Mouse (Mus musculus) kidney, adult 9 months (tissue): Measurements from ENCODE around the gene Mtch1.
A peak's percentile ranks its signal among the peaks of the same experiment; 100 is the strongest.
"Not testable (repeated sequence)": the region's sequence is repeated elsewhere in the genome, so short reads cannot be mapped to it uniquely, and the experiment has no call there.

ENCODE experiments used
- DNase-seq: peaks from one replicate; pipeline ENCODE4 v3.0.0; 2022

Mtch1 gene

GRCm38 (mm10) chr17:29347645-29348256 is at the start of gene Mtch1:
Gene Mtch1 (minus strand): TSS chr17:29347934.
- DNase-seq: peak; percentile 99

GRCm38 (mm10) chr17:29396821-29397242 is 49.1 kb upstream of the Mtch1 start:
- DNase-seq: peak; percentile 83

DNA sequence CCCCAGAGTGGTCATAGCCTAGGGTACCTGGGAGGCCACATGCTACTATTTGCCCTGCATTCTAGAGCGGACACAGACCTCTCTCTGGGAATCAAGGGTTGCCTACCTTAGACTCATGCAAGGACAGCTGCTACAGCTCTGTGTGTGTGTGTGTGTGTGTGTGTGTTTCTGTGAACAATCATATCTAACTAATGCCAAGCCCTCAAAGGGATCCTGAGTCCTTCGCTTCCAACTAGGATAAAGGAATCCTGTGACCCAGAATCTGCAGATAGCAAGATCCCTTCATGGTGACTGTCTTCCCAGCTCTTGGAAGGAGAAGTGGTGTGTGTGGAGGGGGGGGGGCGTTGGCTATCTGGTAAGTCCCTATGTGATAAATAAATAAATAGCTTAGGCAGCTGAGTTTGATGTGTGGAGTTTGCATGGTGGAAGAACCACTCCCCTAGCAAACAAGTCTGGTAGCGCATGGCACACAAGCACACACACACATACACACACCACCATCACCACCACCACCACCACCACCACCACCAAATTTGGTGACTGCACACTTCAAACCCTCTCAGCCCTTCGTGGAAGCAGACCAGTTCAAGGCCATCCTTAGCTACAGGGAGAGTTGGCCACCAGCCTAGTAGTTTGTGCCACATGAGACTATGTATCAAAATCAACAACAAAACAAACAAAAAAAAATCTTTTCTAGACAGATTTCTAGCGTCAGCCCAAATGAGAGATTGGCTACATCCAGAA is 48.5 kb upstream of the Mtch1 start:
- no peak for DNase-seq

- DNase-seq: peak; percentile 51
These were observed 47.6 kb upstream of the Mtch1 start for GRCm38 (mm10) chr17:29395381-29395780.

DNA sequence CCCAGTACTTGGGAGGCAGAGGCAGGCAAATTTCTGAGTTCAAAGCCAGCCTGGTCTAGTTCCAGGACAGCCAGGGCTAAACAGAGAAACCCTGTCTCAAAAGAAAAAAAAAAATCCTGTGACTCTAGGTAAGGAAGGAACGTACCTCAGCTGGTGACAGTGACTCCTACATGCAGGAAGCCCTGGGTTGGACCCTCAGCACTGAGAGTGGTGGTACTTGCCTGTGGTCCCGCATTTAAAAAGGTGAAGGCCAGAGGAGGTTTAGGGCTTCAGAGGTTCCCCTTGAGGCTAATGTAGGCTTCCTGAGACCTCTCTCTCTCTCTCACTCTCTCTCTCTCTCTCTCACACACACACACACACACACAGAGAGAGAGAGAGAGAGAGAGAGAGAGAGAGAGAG is 47.0 kb upstream of the Mtch1 start:
- DNase-seq: not testable (repeated sequence)

DNA sequence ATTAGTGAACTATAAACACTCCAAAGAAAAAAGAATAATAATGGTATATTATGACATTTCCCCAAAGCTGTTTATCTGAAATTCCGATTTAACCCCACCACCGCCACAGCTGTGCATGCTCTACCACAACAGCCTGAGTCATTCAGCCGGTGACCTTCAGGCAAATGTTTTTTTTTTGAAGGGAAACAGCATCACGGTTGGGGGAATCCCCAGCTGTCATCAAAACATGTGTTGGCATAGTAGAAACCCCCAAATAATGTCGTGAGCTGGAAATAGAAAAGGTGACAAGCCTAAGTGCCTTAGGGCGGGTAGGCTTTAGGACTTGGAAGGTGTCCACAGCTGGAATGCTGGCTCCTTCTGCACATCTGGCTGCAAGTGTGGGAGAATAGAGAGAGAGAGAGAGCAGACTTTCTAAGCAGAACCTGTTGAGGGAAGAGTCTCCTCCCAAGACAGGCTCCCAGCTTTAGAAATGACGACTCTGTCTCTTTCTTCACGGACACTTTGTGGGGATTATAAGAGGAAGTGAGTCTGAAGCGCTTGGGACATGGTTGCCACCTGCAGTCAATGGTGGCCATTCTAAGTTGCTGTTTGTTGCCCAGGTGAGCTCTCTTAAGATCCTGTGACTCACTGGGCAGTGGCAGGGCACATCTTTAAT is 46.5 kb upstream of the Mtch1 start:
- DNase-seq: no peak

DNA sequence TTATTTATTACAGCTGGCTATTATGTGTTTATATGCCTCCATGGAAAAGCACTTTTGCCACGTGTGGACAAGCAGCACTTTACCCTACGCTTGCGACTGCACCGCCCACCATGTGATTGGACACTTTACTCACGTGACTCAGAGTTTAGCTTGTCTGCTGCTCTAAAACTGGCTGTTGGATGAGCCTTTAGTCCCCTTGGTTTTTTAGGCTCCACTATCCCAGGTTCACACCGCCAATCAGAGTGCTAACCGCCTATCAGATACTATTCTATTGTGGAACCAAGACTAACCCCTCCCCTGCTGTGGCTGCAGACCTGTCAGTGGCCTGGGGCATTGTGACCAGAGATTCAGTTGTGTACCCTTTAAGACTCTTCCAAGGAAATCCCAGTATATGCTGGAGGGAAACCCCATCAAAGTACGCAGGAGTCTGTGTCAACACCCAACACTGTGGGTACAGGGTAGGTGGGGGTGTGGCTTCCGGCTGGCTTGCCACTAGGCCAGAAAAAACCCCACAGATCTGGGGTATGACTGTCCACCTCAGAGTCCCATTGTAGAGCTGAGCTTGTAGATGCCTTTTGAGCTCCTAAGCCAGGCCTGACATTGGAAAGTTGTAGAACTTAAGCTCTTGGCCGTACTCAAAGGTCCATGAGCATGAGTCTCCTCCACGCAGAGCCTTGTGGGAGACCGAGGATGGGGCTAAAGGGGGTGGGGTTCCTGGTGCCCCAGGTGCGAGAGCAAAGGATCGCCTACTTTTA is 45.8 kb upstream of the Mtch1 start:
- peak; percentile 33 for DNase-seq

- no peak for DNase-seq
These were observed 43.5 kb upstream of the Mtch1 start for GRCm38 (mm10) chr17:29391280-29391679.

DNA sequence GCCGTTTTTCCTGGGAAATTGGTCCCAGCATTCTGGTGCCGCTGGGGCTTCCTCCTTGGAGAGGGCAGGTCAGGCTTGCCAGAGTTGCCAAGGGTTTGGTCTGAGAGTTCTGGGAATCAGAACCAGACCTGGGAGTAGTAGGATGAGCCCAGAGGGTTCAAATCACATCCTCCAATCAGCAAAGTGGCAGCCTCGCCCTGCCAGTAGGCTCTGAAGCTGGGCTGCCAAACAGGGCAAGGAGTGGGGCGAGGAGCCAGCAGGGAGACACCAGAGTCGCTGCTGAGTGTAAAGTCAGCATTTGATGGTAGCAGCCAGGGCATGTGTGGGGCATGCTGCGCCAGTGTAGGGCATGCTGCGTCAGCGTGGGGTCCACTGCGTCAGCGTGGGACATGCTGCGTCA is 41.2 kb upstream of the Mtch1 start:
- peak; percentile 21 for DNase-seq

DNA sequence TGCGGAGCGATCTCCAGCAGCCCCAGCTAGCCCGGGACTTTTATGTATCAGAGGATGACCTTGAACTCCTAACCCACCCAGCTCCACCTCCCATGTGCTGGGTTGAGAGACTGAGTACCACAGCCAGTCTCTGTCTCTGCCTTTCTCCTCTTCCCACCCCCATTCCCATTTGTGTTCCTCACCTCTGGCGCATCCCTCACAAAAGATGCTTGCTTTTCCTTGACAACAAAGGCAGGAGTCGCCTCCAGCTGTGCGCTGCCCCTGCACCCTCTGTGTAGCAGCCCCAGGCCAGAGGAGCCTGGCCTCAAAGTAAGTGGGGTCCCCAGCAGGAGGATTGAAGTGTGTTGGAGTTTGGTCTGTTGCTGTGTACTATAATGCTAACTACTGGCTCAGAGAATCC is 38.0 kb upstream of the Mtch1 start:
- no peak for DNase-seq

DNA sequence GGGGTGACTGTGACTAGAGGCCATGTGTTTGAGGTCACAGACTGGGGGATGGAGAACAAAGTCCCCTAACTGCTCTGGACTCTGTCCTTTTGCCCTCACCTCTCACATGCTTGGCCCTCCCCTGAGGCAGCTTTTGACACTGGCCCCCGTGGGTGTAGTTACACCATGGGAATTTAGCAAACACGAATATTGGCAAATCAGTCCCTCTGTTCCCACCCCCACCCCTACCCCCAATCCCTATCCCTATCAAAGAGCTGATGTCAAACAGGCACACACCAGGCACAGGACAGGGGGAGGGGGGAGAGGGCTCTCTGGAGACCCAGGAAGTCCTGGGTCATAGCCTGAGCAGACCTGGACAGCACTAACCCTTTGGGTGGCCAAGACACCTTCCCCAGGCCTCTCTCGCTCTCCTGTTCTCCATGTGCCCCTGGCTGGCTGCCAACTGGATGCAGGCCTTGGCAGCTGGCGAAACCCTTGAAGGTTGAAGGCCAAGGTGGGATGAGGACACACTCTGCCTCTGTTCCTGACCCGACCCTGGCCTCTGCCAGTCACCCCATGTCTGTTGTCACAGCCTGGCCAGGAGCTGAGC is 37.2 kb upstream of the Mtch1 start:
- peak; percentile 88 for DNase-seq

DNA sequence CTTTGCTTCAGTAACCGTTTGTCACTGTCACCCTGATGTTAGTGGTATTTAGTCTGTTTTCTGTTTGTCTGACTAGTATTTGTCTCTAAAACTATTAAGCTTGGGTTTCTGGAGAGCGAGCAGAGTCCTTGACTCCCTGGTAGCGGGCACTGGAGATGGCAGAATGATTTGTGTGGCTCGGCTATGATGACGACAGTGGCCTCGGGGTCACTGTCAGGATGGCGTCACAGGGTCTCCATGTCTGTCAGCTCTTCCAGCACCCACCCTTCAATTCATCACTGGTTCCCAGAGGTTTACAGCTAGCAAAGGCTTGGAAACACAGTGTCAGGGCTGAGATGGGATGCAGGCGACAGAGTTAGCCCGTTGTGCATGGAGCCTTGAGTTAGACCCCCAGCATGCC is 36.2 kb upstream of the Mtch1 start:
- no peak for DNase-seq

GRCm38 (mm10) chr17:29382417-29382816 is 34.7 kb upstream of the Mtch1 start:
- DNase-seq: peak; percentile 20

GRCm38 (mm10) chr17:29381472-29381871 is 33.7 kb upstream of the Mtch1 start:
- DNase-seq: peak; percentile 79

- no peak for DNase-seq
These were observed 32.5 kb upstream of the Mtch1 start for GRCm38 (mm10) chr17:29380241-29380640.

- DNase-seq: no peak
These were observed 30.3 kb upstream of the Mtch1 start for GRCm38 (mm10) chr17:29378056-29378455.

GRCm38 (mm10) chr17:29375871-29376270 is 28.1 kb upstream of the Mtch1 start:
- no peak for DNase-seq

GRCm38 (mm10) chr17:29370984-29371723 is 23.4 kb upstream of the Mtch1 start:
- DNase-seq: peak; percentile 95

DNA sequence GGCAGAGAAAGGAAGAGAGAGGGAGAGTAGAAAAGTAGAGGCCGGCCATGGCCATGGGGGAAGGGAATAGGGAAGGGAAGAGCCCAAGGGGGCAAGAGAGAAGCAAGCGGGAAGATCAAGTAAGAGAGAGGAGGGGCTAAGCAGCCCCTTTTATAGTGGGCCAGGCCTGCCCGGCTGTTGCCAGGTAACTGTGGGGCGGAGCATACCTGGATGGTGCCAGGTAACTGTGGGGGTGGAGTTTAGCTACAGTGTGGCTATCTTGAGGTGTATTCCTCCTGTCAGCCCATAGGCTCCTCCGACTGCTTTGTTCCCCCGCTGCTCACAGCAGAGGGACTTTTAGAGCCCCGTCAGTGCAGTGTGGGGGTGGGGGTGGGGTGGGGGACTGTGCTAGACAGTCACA is 21.0 kb upstream of the Mtch1 start:
- no peak for DNase-seq

DNA sequence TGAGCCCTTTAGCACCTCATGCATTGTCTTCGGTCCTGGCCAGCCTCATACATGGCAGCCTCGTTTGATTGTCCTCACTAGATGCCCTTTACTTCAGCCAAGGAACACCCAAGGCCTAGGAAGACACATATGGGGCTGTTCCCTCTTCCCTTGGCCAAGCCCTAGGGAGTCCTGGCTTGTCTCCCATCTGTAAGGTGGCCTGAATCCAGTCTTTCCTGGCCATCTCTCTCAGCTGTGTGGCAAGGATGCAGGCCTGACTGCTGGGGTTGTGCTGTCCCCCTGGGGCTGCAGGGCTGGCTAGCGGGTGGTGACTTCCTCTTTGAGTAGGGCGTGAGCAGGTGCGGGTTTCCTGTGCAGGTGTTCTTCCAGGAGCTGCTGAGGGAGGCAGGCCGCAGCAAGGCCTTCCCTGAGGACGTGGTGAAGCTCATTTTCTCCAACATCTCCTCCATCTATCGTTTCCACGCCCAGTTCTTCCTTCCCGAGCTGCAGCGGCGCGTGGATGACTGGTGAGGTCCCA is 17.4 kb upstream of the Mtch1 start:
- DNase-seq: no peak

- DNase-seq: no peak
These were observed 15.4 kb upstream of the Mtch1 start for GRCm38 (mm10) chr17:29363109-29363508.
